Mouse (Mus musculus) induced T-regulatory cell, adult 2 months (primary cell): ENCODE measurements around the gene Gm3558.
A peak's percentile ranks its signal among the peaks of the same experiment; 100 is the strongest.
"Not testable (repeated sequence)": the region's sequence is repeated elsewhere in the genome, so short reads cannot be mapped to it uniquely, and the experiment has no call there.

ENCODE experiments used
- DNase-seq: peaks from one replicate; pipeline ENCODE4 v3.0.0-alpha.2; 2012; ENCODE audit warnings: low read depth

The Gm3558 gene

DNA sequence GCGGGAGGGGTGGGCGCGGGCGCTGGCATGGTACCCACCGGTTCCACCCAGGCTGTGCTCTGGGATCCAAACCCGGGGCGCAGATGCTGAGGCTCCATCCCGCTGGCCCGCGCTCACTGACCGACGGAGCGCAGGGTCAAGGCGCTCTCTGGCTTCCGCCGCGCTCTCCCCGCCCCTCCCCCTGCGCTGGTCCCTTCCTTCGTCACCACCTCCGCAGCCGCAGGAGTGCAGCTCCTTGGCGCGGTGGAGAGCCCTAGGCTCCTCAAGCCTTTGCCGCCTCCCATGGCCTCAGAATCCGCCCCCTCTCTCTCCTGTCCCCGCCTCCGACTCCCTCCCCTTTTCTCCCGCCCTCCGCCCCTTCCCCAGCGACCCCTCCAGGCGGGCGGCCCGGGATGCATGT, at the start of gene Gm3558:
Gm3558 (minus strand) TSS at position 185 of the 400 bp plus-strand sequence.
- not testable (repeated sequence) for DNase-seq

DNA sequence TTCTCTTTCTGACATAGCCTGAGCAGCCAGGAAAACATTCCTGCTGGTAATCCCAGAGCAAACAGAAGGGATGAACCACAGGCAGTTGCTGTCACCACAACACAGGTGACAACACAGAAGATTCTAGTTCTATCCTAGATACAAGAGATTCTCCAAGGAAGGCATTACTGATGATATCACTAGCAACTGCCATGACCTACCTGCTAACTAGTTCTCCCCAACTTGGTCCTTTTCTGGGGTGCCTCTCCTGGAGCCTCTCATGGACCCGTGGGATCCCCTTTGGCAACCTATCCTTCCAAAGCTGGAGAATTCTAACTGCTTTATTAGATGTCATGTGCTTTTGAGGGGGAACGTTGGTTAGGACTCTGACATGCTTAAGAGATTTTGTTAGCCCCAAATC, 27.1 kb upstream of the Gm3558 start, which contains the start of gene Gm10338:
Gm10338 (minus strand) TSS at position 101 of the 400 bp plus-strand sequence.
- DNase-seq, result not testable (repeated sequence)

DNA sequence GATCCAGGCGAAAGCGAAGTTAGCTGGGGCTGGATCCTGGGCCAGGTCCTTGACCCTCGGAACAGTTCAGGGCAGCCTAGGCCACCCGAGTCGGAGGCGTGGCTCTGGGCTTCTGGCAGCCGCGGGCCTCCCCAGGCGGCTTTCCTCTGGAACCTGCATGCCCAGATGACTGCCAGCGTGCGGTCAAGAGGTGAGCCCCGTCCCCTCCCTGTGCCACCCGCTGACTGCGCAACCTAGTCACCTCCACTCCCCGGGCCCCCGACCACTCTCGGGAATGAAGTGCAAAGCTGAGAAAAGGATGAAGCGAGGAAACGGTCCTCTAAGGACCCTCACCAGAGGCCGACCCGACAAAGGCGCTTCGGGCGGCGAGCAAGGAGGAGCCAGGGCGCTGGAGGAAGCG, 476 bp downstream of the Gm3558 start:
- peak; percentile 8 for DNase-seq

DNA sequence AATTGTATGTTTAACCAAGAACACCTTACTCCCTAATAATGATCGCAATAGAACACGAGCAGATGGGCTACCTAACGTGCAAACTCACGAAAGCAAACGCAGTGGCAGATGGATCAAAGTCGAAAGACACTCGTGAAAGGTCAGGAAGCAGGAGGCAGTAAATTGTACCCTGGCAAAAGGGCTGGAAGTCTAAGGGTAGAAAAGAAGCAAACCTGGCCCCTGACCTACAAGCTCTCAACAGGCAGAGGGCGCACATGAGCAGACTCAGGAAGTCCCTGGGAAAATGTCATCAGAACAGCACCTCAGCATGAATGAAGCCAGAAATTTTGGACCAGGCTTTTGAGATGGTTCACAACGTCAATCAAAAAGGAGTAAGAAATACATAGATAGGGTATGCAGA, 1.1 kb downstream of the Gm3558 start:
- DNase-seq, result not testable (repeated sequence)
